8 mouse cellular contexts compared by ENCODE assay signal in genomic region chr17:80223829-80224228, GRCm38 (mm10). TPM values are rescaled to one million over a fixed set of nuclear protein-coding genes. Genes with fewer than 3 reads are reported as not detected.
A peak's percentile ranks its signal among the peaks of the same experiment; 100 is the strongest.
DNase-seq lines count a peak whose midpoint lies in the region; ATAC-seq and TF ChIP-seq lines count a peak whose summit lies in the region.

No protein-coding gene starts in this region.

- no peak for TF ChIP-seq POLR2A in small intestine, adult 2 months (IDR thresholded peaks at IDR 0.05; ENCODE audit: low read depth, low read length)

- ATAC-seq in lung, postnatal 0 days: peak; percentile 41
- no peak for ATAC-seq in limb, embryonic 13.5 days (ENCODE audit: low FRiP score, low read depth)

- H3K27ac ChIP-seq in lung, postnatal 0 days (ENCODE audit: low read length): peak overlapping the region; percentile 62; the same call in 1 of the 2 replicates
- peak overlapping the region; percentile 91 for H3K27ac ChIP-seq in forebrain, embryonic 10.5 days
- peak overlapping the region; percentile 91 for H3K27ac ChIP-seq in limb, embryonic 13.5 days
- peak overlapping the region; percentile 80 for H3K27ac ChIP-seq in small intestine, adult 2 months (ENCODE audit: insufficient read depth, low read depth, low read length)

- WGBS in lung, postnatal 0 days: 6% methylated on average over 9 of the region's 9 CpGs
- 16% methylated on average over 9 of the region's 9 CpGs for WGBS in forebrain, embryonic 10.5 days
- 14% methylated on average over 9 of the region's 9 CpGs for WGBS in limb, embryonic 13.5 days
- 3% methylated on average over 9 of the region's 9 CpGs for WGBS in small intestine, adult 2 months

- H3K9me3 ChIP-seq in lung, postnatal 0 days (ENCODE audit: low read length): no peaks in the 10 kb centered on the region
- no peaks in the 10 kb centered on the region for H3K9me3 ChIP-seq in forebrain, embryonic 10.5 days
- H3K9me3 ChIP-seq in limb, embryonic 13.5 days: no peaks in the 10 kb centered on the region

- H3K4me2 ChIP-seq in lung, postnatal 0 days (replicated peaks; ENCODE audit: low read depth, low read length): peak overlapping the region; percentile 66
- peak overlapping the region; percentile 76 for H3K4me2 ChIP-seq in limb, embryonic 13.5 days (replicated peaks)

- no peak for DNase-seq in lung, postnatal 0 days (ENCODE audit: low spot score)
- no peak for DNase-seq in lung, postnatal 10 days
- DNase-seq in forebrain, embryonic 10.5 days (ENCODE audit: extremely low spot score, low spot score): no peak
- no peak for DNase-seq in thymus, postnatal 36 days
- no peak for DNase-seq in embryo, embryonic 11 days
- no peak for DNase-seq in layer of hippocampus, adult 18-20 months (ENCODE audit: low spot score in 2 of 2)

- peak overlapping the region; percentile 56 for H3K4me3 ChIP-seq in lung, postnatal 0 days (ENCODE audit: low read depth, low read length)
- H3K4me3 ChIP-seq in forebrain, embryonic 10.5 days: peak overlapping the region; percentile 66
- peak overlapping the region; percentile 62 for H3K4me3 ChIP-seq in limb, embryonic 13.5 days
- H3K4me3 ChIP-seq in small intestine, adult 2 months (ENCODE audit: low read depth, low read length): peak overlapping the region; percentile 94

- no peak for TF ChIP-seq EP300 in lung, postnatal 0 days (IDR thresholded peaks at IDR 0.05)

- TF ChIP-seq CTCF in lung, postnatal 0 days (IDR thresholded peaks at IDR 0.05): no peak
- TF ChIP-seq CTCF in small intestine, adult 2 months (IDR thresholded peaks at IDR 0.05; ENCODE audit: extremely low read depth, insufficient read length, insufficient replicate concordance, low read depth, low read length): no peak

- no peak overlapping the region; the same call in 1 of the 2 replicates for H3K9ac ChIP-seq in lung, postnatal 0 days (replicated peaks; ENCODE audit: low read depth)
- peak overlapping the region; percentile 77 for H3K9ac ChIP-seq in limb, embryonic 13.5 days

- no peaks in the 10 kb centered on the region for H3K36me3 ChIP-seq in lung, postnatal 0 days (ENCODE audit: insufficient read depth, low read length)
- H3K36me3 ChIP-seq in forebrain, embryonic 10.5 days (replicated peaks): peaks cover 26% of the 10 kb centered on the region
- peaks cover 5% of the 10 kb centered on the region; the same call in 1 of the 2 replicates for H3K36me3 ChIP-seq in limb, embryonic 13.5 days
- H3K36me3 ChIP-seq in small intestine, adult 2 months (ENCODE audit: control insufficient read depth, insufficient read depth, low read length): peaks cover 2% of the 10 kb centered on the region

- no peaks in the 10 kb centered on the region for H3K27me3 ChIP-seq in lung, postnatal 0 days (replicated peaks; ENCODE audit: insufficient read depth, low read length)
- H3K27me3 ChIP-seq in forebrain, embryonic 10.5 days (ENCODE audit: poor library complexity, severe bottlenecking): no peaks in the 10 kb centered on the region
- no peaks in the 10 kb centered on the region for H3K27me3 ChIP-seq in limb, embryonic 13.5 days
- H3K27me3 ChIP-seq in small intestine, adult 2 months (ENCODE audit: control insufficient read depth, insufficient read depth, low read length): no peaks in the 10 kb centered on the region

- H3K4me1 ChIP-seq in lung, postnatal 0 days (ENCODE audit: insufficient read depth, low read depth, low read length): no peaks in the 10 kb centered on the region
- H3K4me1 ChIP-seq in forebrain, embryonic 10.5 days: peaks cover 10% of the 10 kb centered on the region
- H3K4me1 ChIP-seq in limb, embryonic 13.5 days: no peaks in the 10 kb centered on the region; the same call in 1 of the 2 replicates
- H3K4me1 ChIP-seq in small intestine, adult 2 months (ENCODE audit: control insufficient read depth, insufficient read depth, insufficient read length, low read length): peaks cover 3% of the 10 kb centered on the region

RNA-seq across cellular contexts. Expression of gene Gemin6, which starts 0.4 kb away (rescaled TPM):
- polyA plus RNA-seq in lung, postnatal 0 days (2015; fragmentation: Nextera tagmentation; extraction: Ambion mirVana): 11.1 and 13.2 TPM in 2 replicates
- polyA plus RNA-seq in forebrain, embryonic 10.5 days (2016; fragmentation: Nextera tagmentation; extraction: Ambion mirVana): 64.1 and 66.8 TPM in 2 replicates
- polyA plus RNA-seq in limb, embryonic 13.5 days (2015; fragmentation: Nextera tagmentation; extraction: Ambion mirVana): 37.3 and 38.4 TPM in 2 replicates
- 0.62 and 1.2 TPM in 2 replicates for polyA plus RNA-seq in small intestine, adult 2 months (2012; rRNA removed)
- total RNA-seq in layer of hippocampus, adult 18-20 months (2021): 1 to 10 TPM; 6.1 to 6.4 TPM

RNA-seq across cellular contexts. Expression of gene Ttc39d, which starts 16.6 kb away (rescaled TPM):
- 0.19 and 0.21 TPM in 2 replicates for polyA plus RNA-seq in lung, postnatal 0 days (2015; fragmentation: Nextera tagmentation; extraction: Ambion mirVana)
- polyA plus RNA-seq in forebrain, embryonic 10.5 days (2016; fragmentation: Nextera tagmentation; extraction: Ambion mirVana): 0.09 and 0.20 TPM in 2 replicates
- 0.10 and 0.17 TPM in 2 replicates for polyA plus RNA-seq in limb, embryonic 13.5 days (2015; fragmentation: Nextera tagmentation; extraction: Ambion mirVana)
- not detected in 2 replicates for polyA plus RNA-seq in small intestine, adult 2 months (2012; rRNA removed)
- total RNA-seq in layer of hippocampus, adult 18-20 months (2021): under 1 TPM; 0.12 to 0.30 TPM

RNA-seq across cellular contexts. Expression of gene Srsf7, which starts 16.7 kb away (rescaled TPM):
- polyA plus RNA-seq in lung, postnatal 0 days (2015; fragmentation: Nextera tagmentation; extraction: Ambion mirVana): 162 and 178 TPM in 2 replicates
- 917 and 919 TPM in 2 replicates for polyA plus RNA-seq in forebrain, embryonic 10.5 days (2016; fragmentation: Nextera tagmentation; extraction: Ambion mirVana)
- polyA plus RNA-seq in limb, embryonic 13.5 days (2015; fragmentation: Nextera tagmentation; extraction: Ambion mirVana): 721 and 736 TPM in 2 replicates
- 8.1 and 16.2 TPM in 2 replicates for polyA plus RNA-seq in small intestine, adult 2 months (2012; rRNA removed)
- 100 to 1,000 TPM; 125 to 128 TPM for total RNA-seq in layer of hippocampus, adult 18-20 months (2021)
